Mouse (Mus musculus) ES-Bruce4 (cell line): ENCODE measurements around the gene Cog5.

ENCODE experiments used
- EP300 ChIP-seq: IDR thresholded peaks from 2 replicates; pipeline ENCODE4 v1.6.1; 2011; ENCODE audit warnings: low read depth, low read length; ENCODE audit not compliant: insufficient read depth
- POLR2A ChIP-seq: IDR thresholded peaks from one replicate; pipeline ENCODE4 v1.8.1; 2011; ENCODE audit warnings: low read length; ENCODE audit not compliant: insufficient read depth

GRCm38 (mm10) chr12:31937613-31938012 lies 282.9 kb downstream of the Cog5 start:
- no peak for TF ChIP-seq POLR2A
- TF ChIP-seq EP300, result no peak
